Mouse (Mus musculus) heart, postnatal 25 days (tissue): ENCODE measurements around the gene Zkscan5. TPM values are rescaled to one million over a fixed set of nuclear protein-coding genes. Genes with fewer than 3 reads are reported as not detected.

Experiments
- total RNA-seq, 2 experiments: library from RNA; stranded (reverse); gene quantifications; 2 replicates each; pipeline ENCODE4 v1.2.3; 2021

Zkscan5 gene
- total RNA-seq, 2 experiments from 2014 or later = 9.4 to 11.0 TPM

Other genes with a start within 250 kb of the Zkscan5 start
- 10 to 100 TPM; 21.9 to 27.6 TPM for gene Smurf1, start 238.7 kb upstream of the Zkscan5 start, total RNA-seq
- gene Gm4871, start 171.8 kb upstream of the Zkscan5 start, total RNA-seq = not detected
- gene 1700018F24Rik, start 161.6 kb upstream of the Zkscan5 start, total RNA-seq = not detected
- gene Arpc1a, start 120.7 kb upstream of the Zkscan5 start, total RNA-seq = 10 to 100 TPM; 56.8 to 68.1 TPM
- not detected for gene Kpna7, start 120.5 kb upstream of the Zkscan5 start, total RNA-seq
- gene Arpc1b, start 90.3 kb upstream of the Zkscan5 start, total RNA-seq = 10 to 100 TPM; 75.3 to 85.4 TPM
- gene Pdap1, start 64.3 kb upstream of the Zkscan5 start, total RNA-seq = 10 to 100 TPM; 37.8 to 40.3 TPM
- 10 to 100 TPM; 53.5 to 62.6 TPM for gene Bud31, start 64.2 kb upstream of the Zkscan5 start, total RNA-seq
- gene Ptcd1, start 37.5 kb upstream of the Zkscan5 start, total RNA-seq = 10 to 100 TPM; 27.9 to 28.6 TPM
- gene Cpsf4, start 37.3 kb upstream of the Zkscan5 start, total RNA-seq = 10 to 100 TPM in 1 of 2 experiments, 1 to 10 TPM in 1; 9.6 to 11.1 TPM
- gene Atp5j2, start 12.5 kb upstream of the Zkscan5 start, total RNA-seq = 1,000 to 10,000 TPM; 1,052 to 1,137 TPM
- 1 to 10 TPM; 6.2 to 7.2 TPM for gene Zkscan14, start 2.7 kb upstream of the Zkscan5 start, total RNA-seq
- gene Zfp655, start 27.2 kb downstream of the Zkscan5 start, total RNA-seq = 10 to 100 TPM; 26.1 to 28.0 TPM
- 10 to 100 TPM; 10.6 to 13.0 TPM for gene Zscan25, start 75.9 kb downstream of the Zkscan5 start, total RNA-seq
- not detected for gene Cyp3a57, start 140.7 kb downstream of the Zkscan5 start, total RNA-seq